Mouse (Mus musculus): ENCODE measurements around the gene Hoxd11. TPM values are rescaled to one million over a fixed set of nuclear protein-coding genes. Genes with fewer than 3 reads are reported as not detected.

Hoxd11 gene
- polyA plus RNA-seq, 1 experiment: not detected

DNA sequence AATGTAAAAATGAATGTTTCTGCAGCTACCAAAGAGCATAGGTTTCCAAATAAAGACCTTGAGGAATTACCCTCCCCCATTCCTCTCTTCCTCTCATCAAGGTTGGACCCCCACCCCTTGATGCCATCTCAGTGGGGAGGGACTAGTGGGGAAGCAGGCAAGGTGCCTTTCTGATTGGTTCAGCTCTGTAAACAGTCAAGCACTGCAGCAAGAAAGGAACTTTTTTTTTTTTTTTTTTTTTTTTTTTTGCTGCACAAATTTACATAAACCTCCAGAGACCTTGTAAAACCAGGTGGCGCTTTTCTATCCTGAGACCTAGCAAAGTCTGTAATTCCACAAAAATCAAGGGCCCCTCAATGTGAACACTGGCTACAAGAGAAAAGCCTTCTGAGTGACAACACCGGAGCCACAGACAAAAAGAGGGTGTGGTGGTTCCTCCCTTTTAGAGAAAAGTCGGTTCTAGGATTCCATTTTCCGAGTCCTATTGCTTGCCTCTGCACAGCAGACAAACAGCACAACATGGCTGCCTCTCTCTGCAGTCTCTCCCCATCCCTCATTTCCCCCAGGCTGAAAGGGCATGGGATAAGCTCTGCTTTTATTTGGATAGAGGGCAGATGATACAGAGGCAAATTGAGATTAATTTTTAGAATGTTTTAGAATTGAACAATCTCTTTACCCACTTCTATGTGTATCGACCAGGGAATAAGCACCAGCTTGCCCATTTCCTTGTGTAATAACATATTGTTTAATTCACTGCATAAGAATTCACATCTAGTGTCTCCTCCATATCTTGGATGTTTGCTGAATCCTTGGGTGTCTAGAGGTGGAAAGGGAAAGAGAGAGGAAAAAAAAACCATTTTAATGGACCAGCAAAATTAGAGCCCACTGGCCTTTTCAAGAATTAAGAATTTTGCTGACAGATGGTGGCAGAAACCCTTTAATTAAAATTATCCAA lies 30.4 kb downstream of the Hoxd11 start:
- TF ChIP-seq POLR2A (IDR thresholded peaks at IDR 0.05; ENCODE audit: control insufficient read depth, extremely low read depth, insufficient read depth, low read length, poor library complexity) (no peak), CTCF (IDR thresholded peaks at IDR 0.05; ENCODE audit: borderline replicate concordance, control insufficient read depth, extremely low read depth, insufficient read depth, low read length, poor library complexity) (no peak)
- DNase-seq: no peak
- Histone ChIP-seq H3K4me1 (replicated peaks; ENCODE audit: control insufficient read depth, insufficient read depth, low read length) (peaks cover 9% of the 10 kb centered on the region), H3K27me3 (ENCODE audit: control insufficient read depth, insufficient read depth, low read length) (peaks cover 28% of the 10 kb centered on the region), H3K4me3 (ENCODE audit: control insufficient read depth, insufficient read depth, low read length) (no peak overlapping the region), H3K36me3 (ENCODE audit: control insufficient read depth, insufficient read depth, low read length) (no peaks in the 10 kb centered on the region), H3K27ac (ENCODE audit: control insufficient read depth, insufficient read depth, low read length) (no peak overlapping the region)
- 23% methylated on average over 5 of the region's 5 CpGs for WGBS

- TF ChIP-seq POLR2A (IDR thresholded peaks at IDR 0.05; ENCODE audit: control insufficient read depth, extremely low read depth, insufficient read depth, low read length, poor library complexity): no peak
- no peak for TF ChIP-seq CTCF (IDR thresholded peaks at IDR 0.05; ENCODE audit: borderline replicate concordance, control insufficient read depth, extremely low read depth, insufficient read depth, low read length, poor library complexity)
- no peaks in the 10 kb centered on the region for H3K4me1 ChIP-seq (replicated peaks; ENCODE audit: control insufficient read depth, insufficient read depth, low read length)
- H3K27me3 ChIP-seq (ENCODE audit: control insufficient read depth, insufficient read depth, low read length): peaks cover 22% of the 10 kb centered on the region
- WGBS: 11% methylated on average over 16 of the region's 16 CpGs
- H3K36me3 ChIP-seq (ENCODE audit: control insufficient read depth, insufficient read depth, low read length): no peaks in the 10 kb centered on the region
- no peak overlapping the region for H3K27ac ChIP-seq (ENCODE audit: control insufficient read depth, insufficient read depth, low read length)
- DNase-seq: no peak
- no peak overlapping the region for H3K4me3 ChIP-seq (ENCODE audit: control insufficient read depth, insufficient read depth, low read length)
These were observed 31.7 kb downstream of the Hoxd11 start for GRCm38 (mm10) chr2:74710929-74711543.

GRCm38 (mm10) chr2:74711721-74712621 lies 32.6 kb downstream of the Hoxd11 start, which contains the start of the genes Hoxd3 and Hoxd4:
Gene Hoxd3, plus strand, starts transcription at chr2:74711927.
Gene Hoxd4, plus strand, starts transcription at chr2:74711929.
- TF ChIP-seq POLR2A (IDR thresholded peaks at IDR 0.05; ENCODE audit: control insufficient read depth, extremely low read depth, insufficient read depth, low read length, poor library complexity) (no peak), CTCF (IDR thresholded peaks at IDR 0.05; ENCODE audit: borderline replicate concordance, control insufficient read depth, extremely low read depth, insufficient read depth, low read length, poor library complexity) (no peak)
- Histone ChIP-seq H3K27ac (ENCODE audit: control insufficient read depth, insufficient read depth, low read length) (no peak within 1 kb of the TSS), H3K36me3 (ENCODE audit: control insufficient read depth, insufficient read depth, low read length) (no peaks in the 10 kb centered on the region), H3K4me1 (replicated peaks; ENCODE audit: control insufficient read depth, insufficient read depth, low read length) (no peaks in the 10 kb centered on the region), H3K27me3 (ENCODE audit: control insufficient read depth, insufficient read depth, low read length) (peaks cover 20% of the 10 kb centered on the region), H3K4me3 (ENCODE audit: control insufficient read depth, insufficient read depth, low read length) (no peak within 1 kb of the TSS)
- WGBS: 5% methylated on average over 65 of the region's 65 CpGs
- DNase-seq: no peak

- no peak overlapping the region for H3K4me3 ChIP-seq (ENCODE audit: control insufficient read depth, insufficient read depth, low read length)
- WGBS: 29% methylated on average over 19 of the region's 19 CpGs
These were observed 34.1 kb downstream of the Hoxd11 start for GRCm38 (mm10) chr2:74713239-74714150.

DNA sequence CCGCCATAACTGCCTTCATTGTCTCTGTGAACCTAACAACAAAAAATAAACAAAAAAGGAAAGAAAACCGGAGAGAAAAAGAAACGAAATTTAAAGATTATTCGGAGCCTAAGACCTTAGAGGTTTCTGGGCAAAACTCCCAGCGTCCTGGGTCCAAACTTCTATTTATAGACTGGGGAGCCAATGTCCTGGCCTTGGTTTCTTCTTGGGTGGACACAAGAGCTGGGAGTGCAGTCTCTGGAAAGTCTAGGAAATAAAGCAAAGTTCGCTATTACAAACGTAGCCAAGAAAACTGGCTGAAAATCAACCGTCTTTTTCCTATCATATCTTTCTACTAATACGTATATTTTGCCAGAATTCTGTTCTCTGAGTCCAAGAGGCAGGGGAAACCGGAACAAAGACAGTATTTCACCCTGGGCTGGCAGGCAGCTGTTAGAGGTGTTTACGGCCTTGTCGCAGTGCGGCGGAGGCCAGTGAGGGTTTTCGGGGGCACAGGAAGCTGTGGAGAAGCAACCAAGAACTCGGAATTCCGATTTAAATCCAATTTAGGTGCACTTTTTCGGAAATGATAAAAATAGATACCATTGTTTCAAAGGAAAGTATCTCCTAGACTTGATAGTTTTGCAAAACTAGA lies 34.9 kb downstream of the Hoxd11 start:
- no peak for DNase-seq
- Histone ChIP-seq H3K27me3 (ENCODE audit: control insufficient read depth, insufficient read depth, low read length) (peaks cover 13% of the 10 kb centered on the region; the same call in 1 of the 2 replicates), H3K27ac (ENCODE audit: control insufficient read depth, insufficient read depth, low read length) (no peak overlapping the region), H3K36me3 (ENCODE audit: control insufficient read depth, insufficient read depth, low read length) (no peaks in the 10 kb centered on the region), H3K4me1 (replicated peaks; ENCODE audit: control insufficient read depth, insufficient read depth, low read length) (no peaks in the 10 kb centered on the region), H3K4me3 (ENCODE audit: control insufficient read depth, insufficient read depth, low read length) (no peak overlapping the region)
- WGBS: 13% methylated on average over 18 of the region's 18 CpGs
- no peak for TF ChIP-seq CTCF (IDR thresholded peaks at IDR 0.05; ENCODE audit: borderline replicate concordance, control insufficient read depth, extremely low read depth, insufficient read depth, low read length, poor library complexity)

More at GRCm38 (mm10) chr2:74713239-74714150, 34.1 kb downstream of the Hoxd11 start:
- Histone ChIP-seq H3K27ac (ENCODE audit: control insufficient read depth, insufficient read depth, low read length) (no peak overlapping the region), H3K27me3 (ENCODE audit: control insufficient read depth, insufficient read depth, low read length) (peaks cover 16% of the 10 kb centered on the region; the same call in 1 of the 2 replicates), H3K4me1 (replicated peaks; ENCODE audit: control insufficient read depth, insufficient read depth, low read length) (no peaks in the 10 kb centered on the region), H3K36me3 (ENCODE audit: control insufficient read depth, insufficient read depth, low read length) (no peaks in the 10 kb centered on the region)
- TF ChIP-seq POLR2A (IDR thresholded peaks at IDR 0.05; ENCODE audit: control insufficient read depth, extremely low read depth, insufficient read depth, low read length, poor library complexity): no peak
- no peak for TF ChIP-seq CTCF (IDR thresholded peaks at IDR 0.05; ENCODE audit: borderline replicate concordance, control insufficient read depth, extremely low read depth, insufficient read depth, low read length, poor library complexity)
- DNase-seq: no peak
